Mouse (Mus musculus) lung, adult 2 months (tissue): ENCODE data around the gene Runx3.

Experiments used
- CTCF ChIP-seq: fragments of 200-500 bp; IDR thresholded peaks from 2 replicates; pipeline ENCODE4 v1.5.1; 2011; ENCODE audit warnings: mild to moderate bottlenecking, low read length, control low read depth; ENCODE audit not compliant: insufficient read depth
- POLR2A ChIP-seq: fragments of 200-500 bp; IDR thresholded peaks from 2 replicates; pipeline ENCODE4 v1.6.1; 2011; ENCODE audit warnings: low read depth, mild to moderate bottlenecking, control low read depth, low read length, borderline replicate concordance; ENCODE audit errors: extremely low read depth

DNA sequence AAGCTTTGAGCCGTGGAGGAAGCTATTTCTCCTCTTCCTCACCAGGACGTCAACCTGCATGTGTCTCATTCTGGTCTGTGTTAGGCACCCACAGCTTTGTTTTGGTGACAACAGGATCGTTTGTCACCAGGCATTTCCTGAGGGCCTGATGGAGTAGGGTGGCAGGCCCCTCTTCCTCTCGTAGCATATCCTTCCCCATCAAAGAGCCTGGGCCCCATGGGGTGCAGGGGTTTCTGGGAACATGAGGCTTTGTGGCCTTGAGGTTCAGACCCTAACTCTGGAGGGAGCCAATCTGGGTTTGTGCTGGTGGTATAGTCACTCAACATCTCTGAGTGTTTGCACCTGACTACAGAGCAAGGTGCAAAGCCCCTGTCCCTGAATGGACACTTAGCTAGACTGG, 45.8 kb upstream of the Runx3 start:
- TF ChIP-seq POLR2A = no peak
- no peak for TF ChIP-seq CTCF
